Mouse (Mus musculus): Measurements from ENCODE around the gene 9130213A22Rik. TPM values are rescaled to one million over a fixed set of nuclear protein-coding genes. Genes with fewer than 3 reads are reported as not detected.

The 9130213A22Rik gene
- polyA plus RNA-seq, 1 experiment: 0.10 TPM

GRCm38 (mm10) chr11:69125919-69126705 is 3.7 kb upstream of the 9130213A22Rik start:
- TF ChIP-seq GATA1 (IDR thresholded peaks at IDR 0.05; ENCODE audit: low read length): no peak

- TF ChIP-seq GATA1 (IDR thresholded peaks at IDR 0.05; ENCODE audit: low read length): no peak
Measured at GRCm38 (mm10) chr11:69125852-69125918, 3.3 kb upstream of the 9130213A22Rik start, which contains the start of gene Aloxe3. Gene Aloxe3 (plus strand): TSS chr11:69125896.

GRCm38 (mm10) chr11:69125041-69125851 is 2.9 kb upstream of the 9130213A22Rik start:
- TF ChIP-seq GATA1 (IDR thresholded peaks at IDR 0.05; ENCODE audit: low read length): no peak

- TF ChIP-seq GATA1 (IDR thresholded peaks at IDR 0.05; ENCODE audit: low read length): no peak
Measured at GRCm38 (mm10) chr11:69124498-69124847, 2.1 kb upstream of the 9130213A22Rik start.

- TF ChIP-seq GATA1 (IDR thresholded peaks at IDR 0.05; ENCODE audit: low read length): no peak
Measured at GRCm38 (mm10) chr11:69123693-69124497, 1.5 kb upstream of the 9130213A22Rik start.

- no peak for TF ChIP-seq GATA1 (IDR thresholded peaks at IDR 0.05; ENCODE audit: low read length)
Measured at GRCm38 (mm10) chr11:69123056-69123692, 785 bp upstream of the 9130213A22Rik start.

- no peak for TF ChIP-seq GATA1 (IDR thresholded peaks at IDR 0.05; ENCODE audit: low read length)
Measured at GRCm38 (mm10) chr11:69121741-69122335, 551 bp downstream of the 9130213A22Rik start.

- TF ChIP-seq GATA1 (IDR thresholded peaks at IDR 0.05; ENCODE audit: low read length): no peak
Measured at GRCm38 (mm10) chr11:69121001-69121740, 1.2 kb downstream of the 9130213A22Rik start.

GRCm38 (mm10) chr11:69120221-69121000 is 2.0 kb downstream of the 9130213A22Rik start, which contains the start of gene Hes7:
Gene Hes7 (plus strand): TSS chr11:69120404.
- no peak for TF ChIP-seq GATA1 (IDR thresholded peaks at IDR 0.05; ENCODE audit: low read length)

GRCm38 (mm10) chr11:69119446-69120155 is 2.8 kb downstream of the 9130213A22Rik start:
- TF ChIP-seq GATA1 (IDR thresholded peaks at IDR 0.05; ENCODE audit: low read length): no peak

GRCm38 (mm10) chr11:69118765-69119164 is 3.6 kb downstream of the 9130213A22Rik start:
- no peak for TF ChIP-seq GATA1 (IDR thresholded peaks at IDR 0.05; ENCODE audit: low read length)

GRCm38 (mm10) chr11:69117737-69118695 is 4.4 kb downstream of the 9130213A22Rik start:
- no peak for TF ChIP-seq GATA1 (IDR thresholded peaks at IDR 0.05; ENCODE audit: low read length)

Measured in G1E-ER4 (cell line).